Mouse (Mus musculus) gastrocnemius, adult 8-10 months (tissue): ENCODE measurements at regions not wholly inside any gene's neighbourhood (a gene's known extent, or its start where the extent isn't known, plus 50 kb on each side); places are given as distances from the start of the nearest gene placed in this dataset.
"Not testable (repeated sequence)": the region's sequence is repeated elsewhere in the genome, so short reads cannot be mapped to it uniquely, and the experiment has no call there.

Experiments
- DNase-seq, 2 experiments: peaks; one replicate each; pipeline ENCODE4 v3.0.0; 2022; ENCODE audit warnings: low spot score in 2 of 2

GRCm38 (mm10) chr17:3006662-3007061 lies 108.1 kb upstream of the Scaf8 start:
- no peak for DNase-seq

- no peak for DNase-seq
These were observed 107.5 kb upstream of the Scaf8 start for GRCm38 (mm10) chr17:3007234-3007633.

- DNase-seq: no peak
These were observed 104.8 kb upstream of the Scaf8 start for GRCm38 (mm10) chr17:3009939-3010338.

- no peak for DNase-seq
These were observed 102.7 kb upstream of the Scaf8 start for GRCm38 (mm10) chr17:3012045-3012444.

GRCm38 (mm10) chr17:3019631-3020391 lies 95.0 kb upstream of the Scaf8 start:
- DNase-seq: no peak

- DNase-seq: no peak
These were observed 94.4 kb upstream of the Scaf8 start for GRCm38 (mm10) chr17:3020406-3020805.

- no peak for DNase-seq
These were observed 92.4 kb upstream of the Scaf8 start for GRCm38 (mm10) chr17:3022245-3022935.

GRCm38 (mm10) chr17:3022936-3023247 lies 91.9 kb upstream of the Scaf8 start:
- DNase-seq: not testable (repeated sequence)

GRCm38 (mm10) chr17:3023426-3023825 lies 91.3 kb upstream of the Scaf8 start:
- DNase-seq: no peak

- peak in 1 of 2 experiments; percentile 0 for DNase-seq
These were observed 87.9 kb upstream of the Scaf8 start for GRCm38 (mm10) chr17:3026859-3027258.

- DNase-seq: no peak
These were observed 87.4 kb upstream of the Scaf8 start for GRCm38 (mm10) chr17:3027376-3027775.

- DNase-seq: not testable (repeated sequence)
These were observed 85.0 kb upstream of the Scaf8 start for GRCm38 (mm10) chr17:3029750-3030149.

- no peak for DNase-seq
These were observed 79.7 kb upstream of the Scaf8 start for GRCm38 (mm10) chr17:3035099-3035498.

- DNase-seq: no peak
These were observed 77.5 kb upstream of the Scaf8 start for GRCm38 (mm10) chr17:3037145-3037870.

GRCm38 (mm10) chr17:3038067-3038466 lies 76.7 kb upstream of the Scaf8 start:
- DNase-seq: no peak

GRCm38 (mm10) chr17:3044520-3044919 lies 70.3 kb upstream of the Scaf8 start:
- DNase-seq: not testable (repeated sequence)

- not testable (repeated sequence) for DNase-seq
These were observed 60.9 kb upstream of the Scaf8 start for GRCm38 (mm10) chr17:3053859-3054258.

- not testable (repeated sequence) for DNase-seq
These were observed 59.9 kb upstream of the Scaf8 start for GRCm38 (mm10) chr17:3054848-3055247.

GRCm38 (mm10) chr17:3055376-3055775 lies 59.4 kb upstream of the Scaf8 start:
- not testable (repeated sequence) for DNase-seq

- DNase-seq: not testable (repeated sequence)
These were observed 51.4 kb upstream of the Scaf8 start for GRCm38 (mm10) chr17:3063401-3063800.
